Mouse (Mus musculus): ENCODE results near the gene Xlr4b.
"Not testable (repeated sequence)": the region's sequence is repeated elsewhere in the genome, so short reads cannot be mapped to it uniquely, and the experiment has no call there.

DNA sequence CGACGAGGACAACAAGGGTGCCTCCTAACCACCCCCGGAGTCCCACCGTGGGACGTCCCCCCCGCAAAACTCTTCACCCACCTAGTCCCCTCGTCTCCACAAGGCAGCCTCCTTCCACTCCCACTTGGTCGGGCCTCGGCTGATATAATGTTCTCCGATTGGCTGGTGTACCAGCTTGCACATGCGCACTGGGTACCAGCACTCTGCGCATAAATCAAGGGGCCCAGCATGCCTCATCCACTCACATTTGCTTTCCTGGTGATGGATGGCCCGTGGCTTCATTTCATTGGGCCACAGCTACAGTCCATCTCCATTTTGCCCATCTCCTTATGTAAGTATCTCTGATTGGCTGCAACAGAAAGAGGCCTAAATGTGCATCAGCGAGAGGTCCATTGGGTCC is 51.1 kb downstream of the Xlr4b start, which contains the start of gene Xlr3c:
- not testable (repeated sequence) for TF ChIP-seq CTCF (IDR thresholded peaks at IDR 0.05; ENCODE audit: insufficient read depth, low read length); POLR2A (IDR thresholded peaks at IDR 0.05; ENCODE audit: borderline replicate concordance, extremely low read depth, low read depth, low read length)
